Mouse (Mus musculus): ENCODE measurements around the gene Cd68. TPM values are rescaled to one million over a fixed set of nuclear protein-coding genes. Genes with fewer than 3 reads are reported as not detected.

Cd68 gene
- 1 to 10 TPM; 7.4 to 7.6 TPM for total RNA-seq (2021)
- 7.0 and 14.8 TPM in 2 replicates for polyA plus RNA-seq (2012; rRNA removed)
- long read RNA-seq, transcript Cd68-201 (6 exons, 1,230 nt) = major isoform, 6 of 8 reads
- long read RNA-seq, partial matches to known transcripts = 2 of 8 reads
- long read RNA-seq, other reads (novel, unspliced or antisense) = 0 of 8 reads

DNA sequence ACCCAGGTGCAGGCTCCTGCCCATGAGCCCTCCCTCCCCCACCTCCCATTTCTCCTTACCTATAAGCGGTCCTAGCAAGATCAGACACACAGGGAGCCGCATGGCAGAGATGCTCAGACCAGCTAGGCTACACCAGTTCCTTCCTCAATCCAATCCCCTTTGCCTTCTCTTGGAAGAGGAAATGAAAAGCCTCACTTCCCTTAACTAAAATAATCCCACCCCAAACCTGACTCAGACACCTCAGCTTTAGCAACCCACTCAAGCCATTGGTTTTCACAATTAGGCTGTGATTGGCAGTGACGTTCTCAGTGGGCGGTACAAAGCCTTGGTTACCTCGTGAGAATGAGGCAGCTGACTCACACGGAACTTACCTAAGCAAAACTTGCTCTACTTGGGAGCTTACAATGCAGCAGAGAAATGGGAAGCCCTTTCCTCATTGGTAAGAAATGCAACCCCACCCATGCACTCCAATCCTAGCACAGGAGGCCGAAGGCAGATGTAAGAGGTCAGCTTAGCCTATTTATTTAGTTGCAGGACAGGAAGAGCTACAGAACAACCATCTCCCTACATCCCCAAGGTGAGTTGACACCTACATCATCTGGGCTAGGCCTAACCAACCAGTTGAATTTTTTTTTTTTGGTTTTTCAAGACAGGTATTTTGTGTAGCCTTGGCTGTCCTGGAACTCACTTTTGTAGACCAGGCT, at the start of gene Cd68:
Gene Cd68 (minus strand): TSS at position 193 of the 704 bp plus-strand sequence.
- peaks cover 10% of the 10 kb centered on the region for H3K4me1 ChIP-seq (ENCODE audit: control insufficient read depth, insufficient read depth, low read length)
- no peak within 1 kb of the TSS; the same call in 1 of the 2 replicates for H3K27ac ChIP-seq
- DNase-seq = peak in 1 of 2 experiments; percentile 71
- peaks cover 17% of the 10 kb centered on the region for H3K36me3 ChIP-seq (ENCODE audit: control insufficient read depth, insufficient read depth, low read length)
- H3K4me3 ChIP-seq = no peak within 1 kb of the TSS
- TF ChIP-seq POLR2A (IDR thresholded peaks at IDR 0.05; ENCODE audit: insufficient read depth, low read depth, low read length) = 0 out of 2 replicates have a peak, but pooled peaks have one; percentile 44
- TF ChIP-seq CTCF (IDR thresholded peaks at IDR 0.05) = no peak
- WGBS = 49% methylated on average over 7 of the region's 7 CpGs
- intact Hi-C loops (cut with DNase I) = no loop called here
- no peaks in the 10 kb centered on the region for H3K79me2 ChIP-seq (replicated peaks; ENCODE audit: control insufficient read depth, insufficient read depth, low read length)
- no peak within 1 kb of the TSS for H3K9ac ChIP-seq (ENCODE audit: low read depth, low read length)
- no peaks in the 10 kb centered on the region for H3K27me3 ChIP-seq (ENCODE audit: control insufficient read depth, insufficient read depth, low read length)

DNA sequence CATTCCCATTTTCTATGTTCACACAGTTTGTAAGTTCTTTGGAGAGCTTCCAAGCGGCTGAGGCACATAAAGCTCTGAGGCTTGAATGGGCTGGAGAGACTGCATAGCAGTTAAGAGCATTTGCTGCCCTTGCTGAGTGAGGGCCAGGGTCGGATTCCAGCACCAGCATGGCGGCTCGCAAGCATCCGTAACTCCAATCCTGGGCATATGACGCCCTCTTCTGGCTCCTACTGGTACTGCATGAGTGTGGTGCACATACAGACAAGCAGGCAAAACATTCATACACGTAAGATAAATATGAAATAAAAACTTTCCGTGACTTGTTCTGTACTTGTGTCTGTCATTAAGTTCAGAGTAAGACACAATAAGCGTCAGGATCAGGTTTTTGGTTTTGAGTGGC, 49.5 kb upstream of the Cd68 start:
- 58% methylated on average over 9 of the region's 9 CpGs for WGBS
- no peaks in the 10 kb centered on the region for H3K36me3 ChIP-seq (ENCODE audit: control insufficient read depth, insufficient read depth, low read length)
- H3K4me3 ChIP-seq = no peak overlapping the region
- H3K27me3 ChIP-seq (ENCODE audit: control insufficient read depth, insufficient read depth, low read length) = no peaks in the 10 kb centered on the region
- peak in 1 of 2 experiments; percentile 56 for DNase-seq
- TF ChIP-seq POLR2A (IDR thresholded peaks at IDR 0.05; ENCODE audit: insufficient read depth, low read depth, low read length) (no peak), CTCF (IDR thresholded peaks at IDR 0.05) (peak; percentile 78), EP300 (IDR thresholded peaks at IDR 0.05; ENCODE audit: insufficient read depth, low read depth, low read length) (no peak)
- no peak overlapping the region for H3K27ac ChIP-seq
- intact Hi-C loops (cut with DNase I) = loop anchor here (2.0 kb wide), 1 partner anchor 33 kb away; the partner anchor contains the start of gene Senp3
- no peaks in the 10 kb centered on the region for H3K79me2 ChIP-seq (replicated peaks; ENCODE audit: control insufficient read depth, insufficient read depth, low read length)
- no peak overlapping the region for H3K9ac ChIP-seq (ENCODE audit: low read depth, low read length)
- H3K4me1 ChIP-seq (ENCODE audit: control insufficient read depth, insufficient read depth, low read length) = no peaks in the 10 kb centered on the region; the same call in 1 of the 2 replicates

DNA sequence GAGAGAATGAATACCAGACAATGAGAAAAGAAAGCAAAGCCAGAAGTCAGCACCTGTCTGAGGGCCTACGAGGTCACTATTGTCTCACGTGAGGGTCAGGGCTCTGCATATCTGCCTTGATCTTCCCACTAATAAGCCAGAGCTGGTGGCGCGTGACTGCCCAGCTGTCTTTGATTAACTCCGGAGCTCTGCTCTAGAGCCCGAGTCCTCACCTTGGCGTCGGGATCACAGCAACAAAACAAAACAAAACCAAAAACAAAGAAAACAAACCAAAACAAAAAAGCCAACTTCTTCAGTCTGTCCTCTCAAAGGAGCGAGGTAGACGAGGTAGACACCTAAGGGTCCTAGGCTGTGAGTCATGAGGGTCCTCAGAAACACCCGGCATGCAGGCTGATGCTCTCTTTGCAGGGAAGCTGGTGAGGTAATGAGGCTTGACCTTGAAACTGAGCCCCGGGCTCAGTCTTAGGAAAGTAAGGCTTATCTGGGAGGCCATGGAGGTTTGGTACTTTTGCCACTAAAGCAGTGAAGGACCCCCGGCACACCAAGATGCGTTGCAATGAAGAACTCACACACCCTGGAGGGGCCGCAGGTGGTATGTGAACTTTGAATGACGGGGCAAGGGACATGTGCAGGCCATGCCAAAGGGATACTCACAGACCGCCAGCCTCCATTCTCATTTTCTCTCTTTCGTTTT, 48.8 kb upstream of the Cd68 start:
- 75% methylated on average over 18 of the region's 18 CpGs for WGBS
- Histone ChIP-seq H3K4me3 (no peak overlapping the region), H3K27ac (no peak overlapping the region), H3K36me3 (ENCODE audit: control insufficient read depth, insufficient read depth, low read length) (no peaks in the 10 kb centered on the region), H3K27me3 (ENCODE audit: control insufficient read depth, insufficient read depth, low read length) (no peaks in the 10 kb centered on the region), H3K4me1 (ENCODE audit: control insufficient read depth, insufficient read depth, low read length) (no peaks in the 10 kb centered on the region; the same call in 1 of the 2 replicates), H3K9ac (ENCODE audit: low read depth, low read length) (no peak overlapping the region), H3K79me2 (replicated peaks; ENCODE audit: control insufficient read depth, insufficient read depth, low read length) (no peaks in the 10 kb centered on the region)
- intact Hi-C loops (cut with DNase I) = loop anchor here (2.0 kb wide), 1 partner anchor 32 kb away; the partner anchor contains the start of gene Senp3
- DNase-seq = no peak
- TF ChIP-seq EP300 (IDR thresholded peaks at IDR 0.05; ENCODE audit: insufficient read depth, low read depth, low read length) = no peak
- TF ChIP-seq POLR2A (IDR thresholded peaks at IDR 0.05; ENCODE audit: insufficient read depth, low read depth, low read length) = no peak
- no peak for TF ChIP-seq CTCF (IDR thresholded peaks at IDR 0.05)

DNA sequence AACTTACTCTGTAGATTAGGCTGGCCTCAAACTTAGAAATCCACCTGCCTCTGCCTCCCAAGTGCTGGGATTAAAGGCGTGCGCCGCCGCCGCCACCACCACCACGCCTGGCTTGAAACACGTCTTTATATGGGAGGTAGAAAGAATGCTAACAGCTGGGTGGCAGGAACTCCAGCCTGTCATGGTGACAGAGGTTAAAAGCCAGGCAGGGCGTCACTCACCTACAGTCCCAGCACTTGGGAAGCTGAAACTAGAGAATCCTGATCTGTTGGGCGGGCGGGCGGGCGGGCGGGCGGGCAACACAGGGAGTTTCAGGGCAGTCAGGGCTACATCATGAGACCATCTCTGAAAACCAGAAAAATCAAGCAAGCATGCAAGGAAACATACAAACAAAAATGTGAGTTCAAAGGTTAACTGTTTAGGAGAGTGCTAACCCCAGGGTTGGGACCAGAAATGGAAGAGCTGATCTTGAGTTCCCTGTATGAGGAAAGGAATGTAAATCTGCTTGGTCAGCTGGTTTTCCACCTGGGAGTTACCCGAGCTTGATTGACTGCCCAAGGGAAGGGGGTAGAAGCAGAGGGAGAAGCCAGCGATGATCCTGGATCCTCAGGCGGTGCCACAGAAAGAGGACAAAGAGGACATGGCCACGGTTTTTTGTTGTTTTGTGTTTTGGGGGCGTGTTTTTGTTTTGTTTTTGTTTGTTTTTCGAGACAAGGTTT, 47.2 kb upstream of the Cd68 start:
- no peak for DNase-seq
- Histone ChIP-seq H3K9ac (ENCODE audit: low read depth, low read length) (no peak overlapping the region), H3K4me1 (ENCODE audit: control insufficient read depth, insufficient read depth, low read length) (no peaks in the 10 kb centered on the region; the same call in 1 of the 2 replicates), H3K27me3 (ENCODE audit: control insufficient read depth, insufficient read depth, low read length) (no peaks in the 10 kb centered on the region), H3K27ac (no peak overlapping the region), H3K4me3 (no peak overlapping the region), H3K36me3 (ENCODE audit: control insufficient read depth, insufficient read depth, low read length) (no peaks in the 10 kb centered on the region), H3K79me2 (replicated peaks; ENCODE audit: control insufficient read depth, insufficient read depth, low read length) (no peaks in the 10 kb centered on the region)
- intact Hi-C loops (cut with DNase I) = no loop called here
- 88% methylated on average over 20 of the region's 20 CpGs for WGBS
- TF ChIP-seq CTCF (IDR thresholded peaks at IDR 0.05) (no peak), POLR2A (IDR thresholded peaks at IDR 0.05; ENCODE audit: insufficient read depth, low read depth, low read length) (no peak), EP300 (IDR thresholded peaks at IDR 0.05; ENCODE audit: insufficient read depth, low read depth, low read length) (no peak)

DNA sequence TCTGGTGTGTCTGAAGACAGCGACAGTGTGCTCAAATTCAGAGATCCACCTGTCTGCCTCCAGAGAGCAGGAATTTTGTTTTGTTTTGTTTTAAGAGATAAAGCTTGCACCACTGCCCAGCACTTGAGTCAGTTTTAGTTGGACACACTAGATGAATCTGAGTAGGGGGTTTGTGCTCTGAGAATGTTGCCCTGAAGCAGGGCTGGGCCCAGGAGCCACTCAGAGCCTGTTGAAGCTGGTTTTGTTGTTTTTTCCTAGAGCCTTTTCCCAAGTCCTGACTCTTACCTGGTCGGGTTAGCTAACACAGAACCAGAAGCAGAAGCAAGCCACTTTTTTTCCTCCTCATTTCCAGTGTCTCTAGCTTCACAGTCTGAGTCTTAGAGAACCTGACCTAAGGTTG, 45.1 kb upstream of the Cd68 start:
- 76% methylated on average over 2 of the region's 2 CpGs for WGBS
- Histone ChIP-seq H3K27ac (no peak overlapping the region), H3K4me3 (no peak overlapping the region), H3K9ac (ENCODE audit: low read depth, low read length) (no peak overlapping the region), H3K79me2 (replicated peaks; ENCODE audit: control insufficient read depth, insufficient read depth, low read length) (no peaks in the 10 kb centered on the region), H3K4me1 (ENCODE audit: control insufficient read depth, insufficient read depth, low read length) (peaks cover 4% of the 10 kb centered on the region), H3K27me3 (ENCODE audit: control insufficient read depth, insufficient read depth, low read length) (no peaks in the 10 kb centered on the region), H3K36me3 (ENCODE audit: control insufficient read depth, insufficient read depth, low read length) (no peaks in the 10 kb centered on the region)
- intact Hi-C loops (cut with DNase I) = no loop called here
- TF ChIP-seq POLR2A (IDR thresholded peaks at IDR 0.05; ENCODE audit: insufficient read depth, low read depth, low read length) (no peak), EP300 (IDR thresholded peaks at IDR 0.05; ENCODE audit: insufficient read depth, low read depth, low read length) (no peak), CTCF (IDR thresholded peaks at IDR 0.05) (no peak)
- DNase-seq = no peak
